Mouse (Mus musculus): ENCODE data around the gene Traf4. TPM values are rescaled to one million over a fixed set of nuclear protein-coding genes. Genes with fewer than 3 reads are reported as not detected.
A peak's percentile ranks its signal among the peaks of the same experiment; 100 is the strongest.
"Not testable (repeated sequence)": the region's sequence is repeated elsewhere in the genome, so short reads cannot be mapped to it uniquely, and the experiment has no call there.

Gene Traf4
- total RNA-seq (2021) = 10 to 100 TPM; 10.5 to 12.5 TPM

GRCm38 (mm10) chr11:78164924-78165760 lies at the start of gene Traf4:
Gene Traf4 (minus strand): TSS chr11:78165589.
- intact Hi-C loops (cut with DNase I) = no loop called here
- peak; percentile 66 to 77 for DNase-seq (ENCODE audit: low spot score in 2 of 2)

- DNase-seq (ENCODE audit: low spot score in 2 of 2) = no peak
- intact Hi-C loops (cut with DNase I) = no loop called here
Measured at GRCm38 (mm10) chr11:78213086-78213817, 47.9 kb upstream of the Traf4 start.

- intact Hi-C loops (cut with DNase I) = no loop called here
- DNase-seq (ENCODE audit: low spot score in 2 of 2) = no peak
Measured at GRCm38 (mm10) chr11:78211513-78211912, 46.1 kb upstream of the Traf4 start.

GRCm38 (mm10) chr11:78210615-78211014 lies 45.2 kb upstream of the Traf4 start:
- DNase-seq (ENCODE audit: low spot score in 2 of 2) = no peak
- intact Hi-C loops (cut with DNase I) = no loop called here

GRCm38 (mm10) chr11:78209886-78210285 lies 44.5 kb upstream of the Traf4 start:
- no peak for DNase-seq (ENCODE audit: low spot score in 2 of 2)
- intact Hi-C loops (cut with DNase I) = no loop called here

GRCm38 (mm10) chr11:78207190-78207589 lies 41.8 kb upstream of the Traf4 start:
- no peak for DNase-seq (ENCODE audit: low spot score in 2 of 2)
- intact Hi-C loops (cut with DNase I) = no loop called here

GRCm38 (mm10) chr11:78205361-78206206 lies 40.2 kb upstream of the Traf4 start:
- intact Hi-C loops (cut with DNase I) = no loop called here
- DNase-seq (ENCODE audit: low spot score in 2 of 2) = no peak

GRCm38 (mm10) chr11:78204287-78204686 lies 38.9 kb upstream of the Traf4 start:
- intact Hi-C loops (cut with DNase I) = no loop called here
- no peak for DNase-seq (ENCODE audit: low spot score in 2 of 2)

- no peak for DNase-seq (ENCODE audit: low spot score in 2 of 2)
- intact Hi-C loops (cut with DNase I) = no loop called here
Measured at GRCm38 (mm10) chr11:78202372-78202771, 37.0 kb upstream of the Traf4 start.

- intact Hi-C loops (cut with DNase I) = no loop called here
- no peak for DNase-seq (ENCODE audit: low spot score in 2 of 2)
Measured at GRCm38 (mm10) chr11:78195101-78195863, 29.9 kb upstream of the Traf4 start.

- DNase-seq (ENCODE audit: low spot score in 2 of 2) = no peak
- intact Hi-C loops (cut with DNase I) = no loop called here
Measured at GRCm38 (mm10) chr11:78194411-78195100, 29.2 kb upstream of the Traf4 start.

- no peak for DNase-seq (ENCODE audit: low spot score in 2 of 2)
- intact Hi-C loops (cut with DNase I) = no loop called here
Measured at GRCm38 (mm10) chr11:78193113-78193512, 27.7 kb upstream of the Traf4 start, which contains the start of gene Proca1. Gene Proca1 (plus strand): TSS chr11:78193392.

GRCm38 (mm10) chr11:78190041-78190440 lies 24.7 kb upstream of the Traf4 start:
- no peak for DNase-seq (ENCODE audit: low spot score in 2 of 2)
- intact Hi-C loops (cut with DNase I) = no loop called here

GRCm38 (mm10) chr11:78189234-78190040 lies 24.0 kb upstream of the Traf4 start:
- DNase-seq (ENCODE audit: low spot score in 2 of 2) = peak; percentile 72 to 76
- intact Hi-C loops (cut with DNase I) = loop anchor here (10.0 kb wide), 1 partner anchor 365 kb away; no protein-coding TSS in a partner anchor

GRCm38 (mm10) chr11:78188331-78189233 lies 23.2 kb upstream of the Traf4 start, which contains the start of gene Rab34:
Gene Rab34 (plus strand): TSS chr11:78188430.
- DNase-seq (ENCODE audit: low spot score in 2 of 2) = peak; percentile 68 to 73
- intact Hi-C loops (cut with DNase I) = loop anchor here (10.0 kb wide), 1 partner anchor 364 kb away; no protein-coding TSS in a partner anchor

- intact Hi-C loops (cut with DNase I) = loop anchor here (10.0 kb wide), 1 partner anchor 360 kb away; no protein-coding TSS in a partner anchor
- DNase-seq (ENCODE audit: low spot score in 2 of 2) = not testable (repeated sequence)
Measured at GRCm38 (mm10) chr11:78184702-78185101, 19.3 kb upstream of the Traf4 start.
